Mouse (Mus musculus) kidney, postnatal 25 days (tissue): Measurements from ENCODE around the gene Snap91.

Experiments
- DNase-seq, 2 experiments: peaks; one replicate each; pipeline ENCODE4 v3.0.0; 2021; ENCODE audit warnings: mixed read lengths in 2 of 2

Gene Snap91

DNA sequence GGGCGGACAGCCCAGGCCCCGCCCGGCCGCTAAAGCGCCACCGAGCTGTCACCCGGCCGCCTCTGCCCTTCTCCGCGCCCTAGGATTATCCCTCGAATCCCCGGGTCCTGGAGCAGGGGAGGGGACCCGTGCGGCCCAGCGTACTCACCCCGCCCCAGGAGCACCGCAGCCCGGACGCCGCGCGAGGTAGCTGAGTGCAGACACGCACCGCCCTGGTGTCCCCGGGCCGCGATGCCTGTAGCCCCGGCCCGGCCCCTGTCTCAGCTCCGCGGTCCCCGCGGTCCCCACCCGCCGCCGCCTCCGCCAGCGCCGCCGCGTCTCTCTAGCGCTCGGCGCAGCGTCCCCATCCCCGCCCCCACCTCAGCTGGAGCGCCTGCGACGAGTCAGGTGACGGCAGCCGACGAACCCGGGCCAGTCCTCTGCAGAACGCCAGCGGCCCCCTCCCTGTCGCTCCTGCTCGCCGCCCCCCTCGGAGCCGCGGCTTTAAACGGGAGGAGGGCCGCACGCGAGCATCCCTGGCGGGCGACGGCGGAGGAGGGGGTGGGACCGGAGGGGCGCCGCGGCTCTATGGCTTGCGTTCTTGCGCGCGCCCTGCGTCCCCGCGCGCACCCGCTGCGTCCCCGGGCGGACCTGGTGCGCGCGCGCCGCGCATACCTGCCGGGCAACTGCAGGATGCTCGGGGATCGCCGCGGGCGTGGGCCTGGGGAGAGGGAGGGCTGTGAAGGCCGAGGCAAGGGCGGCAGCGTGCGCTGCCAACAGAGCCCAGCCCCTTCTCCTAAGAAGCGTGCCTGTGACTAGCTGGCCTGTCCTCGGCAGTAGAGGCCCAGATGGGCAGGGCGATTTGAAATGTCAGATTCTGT, at the start of gene Snap91:
Snap91 (minus strand) TSS at position 542 of the 860 bp plus-strand sequence.
- DNase-seq, result peak; percentile 11 to 49

DNA sequence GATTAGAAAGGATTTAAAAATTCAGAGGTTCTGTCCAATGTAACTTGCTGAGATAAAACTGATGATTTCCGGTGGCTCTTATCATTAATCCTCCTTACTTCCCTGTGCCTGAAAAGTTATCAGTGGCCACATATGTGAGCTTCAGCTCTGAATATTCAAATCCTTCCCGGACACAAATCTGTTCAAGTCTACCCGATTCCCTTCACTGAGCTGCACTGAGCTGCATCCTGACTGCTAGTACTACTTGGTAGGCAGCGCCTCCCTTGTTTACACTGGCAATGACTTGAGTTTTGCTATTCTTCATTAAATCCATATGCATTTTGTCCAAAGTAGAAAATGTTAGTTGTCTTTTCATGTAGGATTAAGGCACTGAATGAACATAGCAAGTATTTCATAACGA, 46.1 kb upstream of the Snap91 start:
- DNase-seq, result no peak

DNA sequence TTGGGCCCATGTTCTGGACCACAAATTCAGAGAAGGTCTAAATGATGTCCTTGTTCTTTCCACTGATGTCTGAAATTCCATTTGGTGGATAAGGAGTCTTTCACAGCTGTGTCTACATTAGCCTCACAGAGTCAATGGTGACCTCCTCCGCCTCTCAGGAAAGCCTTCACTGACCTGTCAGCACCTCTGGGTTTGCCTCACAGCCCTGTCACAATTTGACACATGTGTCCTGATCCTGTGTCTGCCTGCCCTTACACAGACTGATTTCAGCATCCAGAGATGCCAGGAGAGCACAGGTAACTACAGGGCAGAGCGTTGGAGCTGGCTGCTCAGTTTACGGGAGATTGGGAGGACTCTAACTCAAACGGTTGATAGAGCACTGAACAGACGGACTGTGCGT, 45.2 kb upstream of the Snap91 start:
- DNase-seq, result no peak

DNA sequence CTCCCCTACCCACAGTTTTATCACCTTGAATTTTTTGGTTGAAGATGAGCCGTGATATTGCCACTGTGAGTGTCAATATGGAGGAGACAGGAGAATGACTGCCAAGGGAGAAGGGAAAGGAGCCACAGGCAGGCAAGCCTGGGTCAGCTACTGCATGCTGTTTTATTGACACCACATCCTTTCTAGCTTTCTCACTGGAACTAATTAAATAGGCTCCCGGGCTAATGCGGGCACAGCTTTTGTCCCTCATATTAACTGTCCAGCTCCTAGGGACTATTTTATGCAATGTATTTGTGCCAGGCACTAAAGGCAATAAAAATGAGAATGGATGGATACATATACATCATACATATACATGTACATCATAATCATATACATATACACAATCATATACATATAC, 42.0 kb upstream of the Snap91 start:
- DNase-seq, result no peak

DNA sequence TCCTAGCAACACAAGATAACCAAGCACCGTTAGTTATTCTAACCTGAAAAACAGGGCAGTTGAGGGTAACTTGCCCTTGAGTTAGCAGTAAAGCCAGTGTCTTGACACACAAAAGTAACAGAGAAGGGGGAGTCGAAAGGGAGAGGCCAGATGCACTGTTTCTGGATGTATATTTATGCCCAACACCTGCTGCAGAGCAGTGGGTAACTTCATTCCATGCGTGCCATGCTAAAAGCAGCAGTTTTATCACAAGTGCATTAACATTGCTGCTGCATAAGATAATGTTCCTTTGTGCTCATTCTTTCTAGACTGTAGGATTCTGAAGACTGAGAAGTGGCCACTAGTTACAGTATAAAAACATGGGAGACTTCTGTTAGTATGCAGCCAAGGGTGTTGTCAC, 36.1 kb upstream of the Snap91 start:
- DNase-seq, result no peak

DNA sequence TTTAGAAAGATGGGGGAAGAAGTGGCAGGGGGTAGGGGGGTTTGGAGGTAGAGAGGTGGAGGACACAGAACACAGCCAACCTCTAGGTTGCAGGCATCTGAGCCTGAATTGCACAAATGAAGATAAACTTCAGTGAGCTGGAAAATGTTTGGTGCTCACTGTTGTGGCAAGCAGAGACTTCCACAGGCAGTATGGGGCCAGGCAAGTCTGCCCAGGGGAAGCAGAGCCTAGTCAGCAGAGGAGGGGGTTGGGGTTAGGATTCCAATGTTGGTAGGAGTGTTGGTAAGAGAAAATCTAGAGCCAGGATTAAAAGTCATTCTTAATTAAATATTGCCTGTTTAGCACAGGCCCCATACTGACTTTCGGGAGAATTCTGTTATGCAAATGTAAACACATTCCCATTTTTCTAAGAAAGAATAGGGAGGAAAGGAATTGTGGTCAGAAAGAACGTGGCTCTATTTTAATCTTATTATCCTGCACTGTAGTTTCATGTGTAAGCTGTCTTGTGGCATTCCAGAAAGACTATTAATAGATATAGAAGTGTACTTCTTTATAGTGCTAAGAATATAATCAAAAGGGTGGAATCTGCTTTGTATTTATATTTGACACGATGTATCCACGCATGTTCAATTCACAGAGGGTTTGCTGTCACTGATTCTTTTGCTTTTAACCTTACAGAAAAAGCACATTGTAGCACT, 19.2 kb upstream of the Snap91 start:
- DNase-seq, result no peak

DNA sequence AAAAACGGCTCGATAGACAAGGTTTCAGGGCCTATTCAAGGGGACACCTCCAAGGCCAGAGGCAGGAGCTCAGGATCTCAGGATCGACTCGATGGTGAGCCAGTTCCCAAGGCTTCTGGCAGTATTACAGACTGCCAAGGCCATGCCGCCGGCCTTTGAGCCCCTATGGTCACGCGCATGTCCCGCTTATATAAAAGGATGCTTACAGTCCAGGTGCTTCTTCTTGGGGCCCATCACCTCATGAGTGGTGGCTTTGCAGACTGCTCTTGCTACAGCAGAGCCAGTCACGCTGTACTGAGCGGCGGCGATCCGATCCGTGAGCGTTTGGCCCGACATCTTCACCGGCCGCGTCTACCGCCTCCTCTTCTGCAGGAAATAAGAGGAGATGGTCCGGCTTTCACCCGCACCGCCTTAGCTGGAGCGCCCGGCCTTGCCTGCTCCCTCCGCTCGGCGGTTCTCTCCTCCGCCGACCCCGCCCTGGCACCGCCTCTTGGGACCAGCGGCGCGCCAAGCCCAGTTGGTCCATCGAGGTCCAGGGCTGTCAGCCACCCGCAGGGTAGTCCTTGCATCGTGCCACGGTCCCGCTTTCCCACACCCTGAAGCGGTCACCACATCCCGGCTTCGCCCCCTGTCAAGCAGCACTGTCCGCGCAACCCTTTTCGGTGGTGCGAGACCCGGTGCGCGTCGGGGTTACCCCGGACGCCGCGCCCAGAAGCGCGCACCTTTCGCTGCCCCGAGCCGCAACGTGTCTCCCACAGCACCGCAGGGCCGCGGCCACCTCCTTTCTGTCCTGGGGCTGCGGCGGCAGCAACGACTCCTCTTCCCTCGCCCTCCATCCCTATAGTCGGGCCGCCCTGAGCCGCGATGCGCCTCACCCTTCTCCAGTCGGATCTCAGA, 990 bp downstream of the Snap91 start:
- DNase-seq, result peak; percentile 6 to 53

DNA sequence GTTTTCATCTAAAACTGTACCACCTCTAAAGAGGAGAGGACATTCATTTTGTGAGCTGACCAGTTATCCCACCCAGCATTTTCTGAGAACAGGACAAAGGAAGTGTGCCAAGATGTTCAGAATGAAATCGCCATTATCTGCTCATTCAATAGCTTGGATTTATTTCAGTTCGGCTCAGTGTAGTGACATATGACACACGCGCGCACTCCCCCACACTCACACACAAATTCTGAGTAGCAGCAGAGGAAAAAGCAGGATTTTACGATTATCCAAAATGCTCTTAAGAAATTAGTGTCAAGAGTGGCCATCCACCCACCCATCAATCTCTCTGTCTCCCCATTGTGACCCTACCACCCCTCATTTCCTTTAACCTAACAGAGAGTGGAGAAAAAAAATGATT, 1.7 kb downstream of the Snap91 start:
- DNase-seq, result no peak

DNA sequence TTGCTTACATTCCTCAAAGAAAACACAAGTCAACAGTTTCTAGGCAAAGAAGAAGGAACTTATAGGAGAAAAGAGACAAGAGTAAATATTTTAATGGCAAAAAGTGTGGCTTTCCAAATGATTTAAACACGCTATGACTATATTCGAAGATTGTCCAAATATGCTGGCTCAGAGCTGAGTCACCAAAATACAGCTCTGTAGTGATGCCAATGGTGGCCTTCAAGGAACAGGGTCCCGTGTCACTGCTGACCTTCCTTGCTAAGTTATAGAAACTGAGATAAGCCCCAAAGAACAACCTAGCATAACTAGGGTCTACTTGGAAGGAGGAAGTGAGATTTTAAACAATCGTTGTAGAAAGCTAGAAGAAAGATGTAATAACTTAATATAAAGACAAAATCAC, 6.8 kb downstream of the Snap91 start:
- DNase-seq, result no peak

DNA sequence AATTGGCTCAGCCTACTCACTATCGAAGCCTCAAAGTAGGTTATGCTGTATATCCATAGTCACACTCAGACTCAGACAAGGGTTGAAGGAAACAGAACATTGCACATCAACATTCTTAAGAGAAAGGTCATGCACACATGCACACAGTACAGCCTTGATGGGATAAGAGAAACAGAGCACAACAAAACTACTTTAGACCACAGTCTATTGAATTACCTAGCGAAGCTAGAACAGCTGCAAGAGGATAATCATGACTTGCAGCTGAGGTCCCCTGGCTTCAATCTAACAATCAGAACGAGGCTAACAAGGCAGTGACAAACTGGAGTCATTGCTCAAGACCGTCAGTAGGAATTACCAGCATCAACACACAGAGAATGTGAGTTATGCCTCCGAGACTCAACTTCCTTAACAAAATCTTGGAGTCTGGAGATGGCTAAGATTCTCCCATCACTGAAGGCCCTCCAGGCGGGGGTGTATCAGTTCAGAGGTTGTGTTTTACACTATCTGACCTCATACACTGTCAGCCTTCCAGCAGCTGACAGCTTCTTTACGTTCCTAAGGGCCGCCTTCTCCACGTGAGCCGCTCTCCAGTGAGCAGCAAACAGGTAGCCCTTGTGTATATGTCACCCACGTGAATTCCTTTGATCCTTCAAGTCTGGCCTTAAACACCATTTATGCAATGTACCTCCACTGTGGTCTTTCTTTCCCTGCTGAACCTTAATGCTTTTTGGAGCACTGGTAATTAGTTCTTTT, 10.7 kb downstream of the Snap91 start:
- DNase-seq, result no peak

DNA sequence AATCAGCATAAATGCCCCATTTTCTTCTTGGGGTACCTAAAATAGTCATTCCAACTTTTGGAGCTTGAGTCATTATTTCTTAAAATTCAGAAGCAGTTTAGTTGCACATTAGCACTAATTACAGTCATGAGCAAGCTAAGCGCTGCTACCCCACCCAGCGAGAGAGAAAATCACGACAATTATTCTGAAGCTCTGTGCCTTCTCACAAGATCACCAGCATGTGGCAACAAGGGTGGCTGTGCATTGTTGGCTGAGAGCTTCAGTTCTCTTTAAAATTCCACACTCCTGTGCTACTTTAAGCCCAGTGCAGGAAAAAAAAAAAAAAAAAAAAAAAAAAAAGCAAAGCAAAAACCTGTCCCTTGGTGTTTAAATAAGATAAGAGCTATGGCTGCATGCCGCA, 22.4 kb downstream of the Snap91 start:
- no peak for DNase-seq

DNA sequence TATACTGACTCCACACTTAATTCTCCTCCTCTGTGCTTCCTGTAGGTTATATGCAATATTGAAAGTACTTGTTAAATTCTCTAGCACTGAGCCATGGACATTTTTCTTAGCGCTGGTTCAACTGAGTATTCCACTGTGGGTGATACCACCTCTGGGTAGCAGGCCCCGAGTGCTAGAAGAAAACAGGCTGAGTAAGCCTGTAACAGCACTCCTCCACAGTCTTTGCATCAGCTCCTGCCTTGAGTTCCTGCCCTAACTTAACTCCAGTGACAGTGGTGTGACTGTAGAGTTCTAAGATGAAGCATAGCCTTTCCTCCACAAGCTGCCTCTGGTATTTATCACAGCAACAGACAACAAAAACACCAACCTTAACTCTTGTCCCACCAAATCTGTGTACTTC, 22.8 kb downstream of the Snap91 start:
- DNase-seq, result no peak

DNA sequence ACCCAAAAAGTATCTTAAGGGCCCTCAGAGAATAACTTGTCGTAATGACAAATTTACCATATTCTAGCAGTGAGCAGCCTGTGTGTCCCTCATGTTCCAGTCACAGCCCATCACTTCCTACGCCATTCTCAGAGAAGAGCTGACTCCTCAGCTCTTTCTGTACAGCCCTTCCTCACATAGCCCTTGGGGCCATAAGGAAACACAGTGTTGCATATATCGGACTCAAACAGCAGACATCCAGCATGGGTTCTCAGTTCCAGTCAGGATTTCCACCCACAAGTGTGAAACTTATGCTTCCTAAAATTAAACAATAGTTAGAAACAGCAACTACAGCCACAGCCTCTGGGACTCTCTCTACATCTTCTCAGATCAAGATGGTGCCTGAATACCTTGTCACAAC, 27.6 kb downstream of the Snap91 start:
- DNase-seq, result no peak

DNA sequence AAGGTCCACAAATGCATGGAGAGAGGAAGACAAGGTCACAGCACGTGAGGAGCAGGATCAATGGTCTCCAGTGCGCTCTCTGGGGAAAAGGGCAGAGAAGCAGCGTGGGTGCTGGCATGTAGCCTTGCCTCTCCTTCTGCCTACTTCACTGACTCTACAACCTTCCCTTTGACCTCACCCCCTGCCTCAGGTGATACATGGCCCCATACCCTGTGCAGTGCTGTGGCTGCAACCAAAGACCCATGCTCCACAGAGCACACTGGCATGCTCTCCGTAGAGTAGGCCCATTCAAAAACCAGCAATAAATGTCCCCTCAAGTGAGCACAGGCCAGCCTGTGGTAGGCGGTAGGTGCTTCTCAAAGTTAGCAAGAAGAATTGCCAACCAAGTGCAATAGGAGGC, 28.8 kb downstream of the Snap91 start:
- DNase-seq, result no peak

DNA sequence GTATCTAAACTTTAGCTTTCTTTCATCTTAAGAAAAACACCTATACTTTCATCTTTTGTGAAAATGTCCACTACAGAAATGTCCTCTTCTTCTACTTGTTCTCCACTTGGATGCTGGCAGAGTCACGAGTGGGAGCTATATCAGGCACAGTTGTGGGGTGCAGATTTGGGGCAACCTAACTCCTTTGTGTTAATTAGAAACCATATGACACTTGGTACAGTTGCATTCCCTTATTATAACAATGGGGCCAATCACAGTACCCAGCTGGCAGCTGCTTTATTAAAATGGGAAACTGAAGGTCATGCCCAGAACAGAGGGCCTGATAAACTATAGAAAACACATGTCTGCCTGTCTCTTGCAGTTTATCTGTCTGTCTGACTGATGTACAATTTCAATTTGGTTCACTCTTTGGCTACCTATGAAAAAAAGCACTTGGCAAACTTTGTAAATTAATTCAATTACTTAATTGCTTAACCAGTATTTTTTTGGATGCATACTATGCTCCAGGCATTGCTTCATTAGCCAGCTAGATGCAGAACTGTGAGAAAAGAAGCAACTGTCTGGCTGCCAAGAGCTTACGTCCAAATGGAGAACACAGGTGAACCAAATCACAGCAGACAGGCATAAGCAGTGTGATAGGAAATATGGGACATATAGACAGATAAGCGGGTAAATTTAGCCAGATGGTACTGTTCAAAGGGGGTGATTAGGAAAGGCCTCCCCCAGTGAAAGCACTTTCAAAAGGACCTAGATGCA, 29.8 kb downstream of the Snap91 start:
- no peak for DNase-seq

DNA sequence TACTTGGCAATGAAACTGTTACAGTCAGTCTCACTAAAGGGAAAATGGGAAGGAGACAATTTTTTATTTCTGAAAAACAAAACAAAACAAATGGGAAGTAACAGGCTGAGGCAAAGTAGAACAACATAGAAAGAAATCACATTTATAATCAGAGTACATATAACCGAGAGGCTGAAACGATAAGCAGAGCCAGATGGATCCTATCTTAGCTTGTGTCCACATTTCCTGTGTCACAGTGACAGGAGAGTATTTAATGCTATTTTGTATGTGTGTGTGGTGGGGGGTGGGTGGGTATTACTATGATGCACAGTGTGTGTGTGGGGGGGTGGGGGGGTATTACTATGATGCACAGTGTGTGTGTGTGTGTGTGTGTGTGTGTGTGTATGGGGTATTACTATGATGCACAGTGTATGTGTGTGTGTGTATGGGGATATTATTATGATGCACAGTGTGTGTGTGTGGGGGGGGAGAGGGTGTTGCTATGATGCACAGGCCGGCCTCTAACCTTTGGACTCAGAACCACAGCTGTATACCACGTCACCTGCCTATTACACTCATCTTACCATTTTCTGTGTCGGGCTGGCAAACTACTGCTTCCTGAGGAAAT, 36.6 kb downstream of the Snap91 start:
- no peak for DNase-seq

DNA sequence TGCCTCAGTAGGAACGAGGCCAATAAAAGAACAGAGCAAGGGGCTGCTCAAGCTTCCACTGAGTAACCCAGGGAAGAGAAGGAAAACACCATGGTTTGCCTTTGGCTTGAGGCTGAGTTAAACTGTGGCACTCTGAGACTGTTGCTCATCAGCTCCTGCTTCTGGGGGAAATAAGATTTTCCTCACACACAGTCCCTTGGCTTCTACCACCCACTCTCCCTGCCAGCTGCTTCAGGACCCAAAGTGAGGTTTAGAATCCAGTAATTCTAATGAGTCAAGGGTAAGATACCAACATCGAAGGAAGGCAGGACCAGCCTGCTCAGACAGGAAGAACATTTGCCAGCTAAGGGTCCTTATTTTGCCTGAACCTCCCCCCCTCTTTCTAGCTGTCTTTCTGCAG, 50.7 kb downstream of the Snap91 start:
- DNase-seq, result no peak

DNA sequence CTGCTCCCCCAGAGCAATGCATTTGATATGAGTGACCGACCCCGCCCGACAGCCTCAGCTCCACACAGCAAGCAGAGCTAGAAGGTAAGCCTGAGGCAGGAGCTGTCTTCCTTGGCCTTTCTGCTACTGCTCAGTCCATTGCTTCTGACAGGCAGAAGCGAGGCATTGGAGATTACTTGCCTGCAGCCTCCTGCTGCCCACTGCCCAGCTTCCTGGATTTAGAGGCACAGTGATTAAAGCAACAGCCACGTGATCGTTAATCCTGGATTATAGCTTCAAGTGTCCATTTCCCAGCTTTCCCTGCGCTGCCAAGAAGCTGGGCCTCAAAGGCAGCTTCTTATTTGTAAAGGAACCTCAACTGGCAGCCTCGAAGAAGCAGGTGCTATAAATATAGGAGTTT, 51.4 kb downstream of the Snap91 start:
- no peak for DNase-seq

DNA sequence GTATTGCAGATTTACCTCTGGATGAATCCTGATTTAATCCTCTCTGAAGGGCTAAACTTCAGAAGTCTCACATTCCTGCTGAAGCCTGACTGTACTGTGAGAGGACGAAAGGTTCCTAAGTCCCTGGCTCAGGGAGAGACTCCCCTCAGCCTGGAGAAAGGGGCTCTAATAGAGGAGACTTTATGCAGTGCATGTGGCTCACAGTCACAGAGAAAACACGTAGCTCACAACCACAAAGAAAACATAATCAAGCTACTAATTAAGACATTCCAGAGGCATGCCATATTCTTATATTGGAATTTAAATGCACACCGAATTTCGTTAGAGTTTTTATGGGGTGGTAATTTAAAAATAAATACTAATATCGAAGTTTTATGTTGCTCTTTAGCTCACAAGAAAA, 61.1 kb downstream of the Snap91 start:
- DNase-seq, result no peak

DNA sequence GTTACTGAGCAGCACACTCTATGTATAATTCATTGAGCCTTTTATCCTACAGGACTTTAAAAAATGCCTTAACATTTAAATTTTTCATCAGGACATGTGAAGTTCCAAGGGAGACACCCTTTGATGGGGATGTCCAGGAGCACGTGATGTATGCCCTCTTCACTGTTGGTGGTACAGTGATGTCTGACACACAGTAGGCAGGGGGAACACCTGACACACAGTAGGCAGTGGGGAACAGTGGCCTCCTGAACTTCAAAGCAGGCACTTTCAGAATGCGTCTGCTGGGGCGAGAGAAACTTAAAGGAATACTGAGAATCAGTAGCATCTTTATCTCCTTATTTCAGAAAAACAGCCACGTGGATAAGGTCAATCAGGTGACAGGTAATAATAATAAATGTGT, 62.8 kb downstream of the Snap91 start:
- DNase-seq, result no peak

DNA sequence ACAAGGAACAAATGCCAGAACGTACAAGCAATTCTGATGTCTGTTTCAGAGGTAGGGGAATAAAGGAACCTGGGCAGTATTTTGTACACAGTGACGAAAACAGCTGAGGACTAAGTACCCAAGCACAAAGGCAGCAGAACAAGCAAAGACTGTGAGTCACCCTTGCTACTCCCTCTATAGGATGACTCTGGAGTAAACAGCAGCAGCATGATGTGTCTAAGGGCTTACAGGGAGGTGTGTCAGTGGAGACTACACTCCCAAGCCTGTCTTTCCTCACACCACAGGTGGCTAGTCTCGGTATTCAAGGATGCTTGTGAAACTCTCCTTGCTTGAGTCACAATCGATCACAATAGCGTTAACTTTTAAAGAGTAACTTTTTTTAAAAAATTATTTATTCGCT, 66.1 kb downstream of the Snap91 start:
- no peak for DNase-seq
